Mouse (Mus musculus): ENCODE results near the gene Tnik.

Tnik gene

GRCm38 (mm10) chr3:28705522-28706137 is 442.6 kb downstream of the Tnik start:
- 0 out of 2 replicates have a peak, but pooled peaks have one; percentile 47 for ATAC-seq (ENCODE audit: low TSS enrichment)

GRCm38 (mm10) chr3:28706736-28707135 is 443.7 kb downstream of the Tnik start:
- ATAC-seq (ENCODE audit: low TSS enrichment) = no peak

DNA sequence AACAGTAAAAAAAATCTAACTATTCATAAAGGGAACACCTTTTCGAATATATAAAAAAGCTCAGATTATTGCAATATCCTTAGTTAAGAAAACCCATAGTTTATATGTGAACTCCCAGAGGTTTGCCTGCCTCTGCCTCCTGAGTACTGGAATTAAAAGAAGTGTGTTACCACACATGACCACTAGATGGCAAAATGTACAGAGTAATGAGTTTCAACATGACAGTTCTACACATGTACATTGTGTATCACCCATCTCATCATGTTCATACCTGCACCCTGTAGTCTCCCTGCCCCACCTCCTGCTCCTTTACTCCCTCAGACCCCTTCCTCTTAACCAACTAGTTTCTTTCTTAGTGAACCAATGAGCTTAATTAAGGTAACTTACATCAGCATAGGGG is 446.7 kb downstream of the Tnik start:
- no peak for ATAC-seq (ENCODE audit: low TSS enrichment)

DNA sequence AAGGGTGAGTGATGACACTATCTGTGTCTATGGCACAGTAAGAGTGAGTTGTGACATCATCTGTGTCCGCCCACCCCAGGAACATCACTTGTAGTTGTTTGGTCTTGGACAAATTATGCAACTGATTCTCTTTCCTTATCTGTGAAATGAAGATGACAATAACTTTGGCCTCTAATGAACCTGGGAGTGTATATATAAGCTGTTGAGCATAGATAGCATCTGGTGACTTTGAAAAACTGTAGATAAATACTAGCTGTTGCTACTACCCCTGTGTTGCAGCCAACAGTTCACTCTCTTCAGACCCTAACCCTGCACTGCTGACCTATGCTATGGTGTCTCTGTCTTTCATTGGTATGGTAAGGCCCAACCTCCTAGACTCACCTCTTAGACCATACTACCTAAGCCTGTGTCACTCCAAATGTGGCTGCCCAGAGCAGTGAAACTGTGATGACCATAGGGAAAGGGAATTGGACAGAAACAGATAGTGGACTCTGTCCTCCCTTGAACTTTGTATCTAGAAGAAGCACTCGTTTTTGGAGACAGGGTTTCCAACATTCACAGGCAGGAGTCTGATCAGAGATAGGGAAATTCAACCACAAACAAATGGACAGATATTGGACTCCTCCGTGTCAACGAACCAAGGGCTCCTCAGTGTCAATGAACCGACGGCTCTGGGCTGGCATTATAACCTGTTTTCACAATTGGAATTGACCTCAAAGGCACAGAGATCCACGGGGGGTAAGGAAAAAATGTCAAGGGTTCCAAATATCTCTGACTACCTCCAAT is 451.1 kb downstream of the Tnik start:
- ATAC-seq (ENCODE audit: low TSS enrichment) = no peak

- no peak for ATAC-seq (ENCODE audit: low TSS enrichment)
Measured at GRCm38 (mm10) chr3:28718521-28718920, 455.5 kb downstream of the Tnik start.

DNA sequence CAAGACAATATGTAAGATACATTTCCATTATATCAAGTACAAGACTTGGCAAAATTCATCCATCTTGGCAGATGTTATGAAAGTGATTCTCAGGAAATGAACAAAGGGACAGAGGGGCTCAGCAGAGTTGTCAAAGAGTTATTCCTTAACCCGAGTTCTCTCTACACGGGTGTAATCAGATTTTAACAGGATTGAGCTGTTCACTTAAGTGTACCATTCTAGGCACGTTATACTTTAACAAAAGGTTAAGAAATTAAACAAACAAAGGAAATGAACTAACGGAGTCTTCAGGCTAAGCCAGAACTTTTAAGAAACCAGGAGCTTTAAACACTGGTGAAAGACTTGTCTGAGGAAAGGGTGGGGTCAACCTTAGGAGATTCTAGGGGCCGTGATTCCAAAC is 458.2 kb downstream of the Tnik start:
- ATAC-seq (ENCODE audit: low TSS enrichment) = no peak

GRCm38 (mm10) chr3:28721838-28722237 is 458.8 kb downstream of the Tnik start:
- ATAC-seq (ENCODE audit: low TSS enrichment) = 0 out of 2 replicates have a peak, but pooled peaks have one; percentile 34

GRCm38 (mm10) chr3:28722531-28722930 is 459.5 kb downstream of the Tnik start:
- ATAC-seq (ENCODE audit: low TSS enrichment) = no peak

- no peak for ATAC-seq (ENCODE audit: low TSS enrichment)
Measured at GRCm38 (mm10) chr3:28723534-28723933, 460.5 kb downstream of the Tnik start.

DNA sequence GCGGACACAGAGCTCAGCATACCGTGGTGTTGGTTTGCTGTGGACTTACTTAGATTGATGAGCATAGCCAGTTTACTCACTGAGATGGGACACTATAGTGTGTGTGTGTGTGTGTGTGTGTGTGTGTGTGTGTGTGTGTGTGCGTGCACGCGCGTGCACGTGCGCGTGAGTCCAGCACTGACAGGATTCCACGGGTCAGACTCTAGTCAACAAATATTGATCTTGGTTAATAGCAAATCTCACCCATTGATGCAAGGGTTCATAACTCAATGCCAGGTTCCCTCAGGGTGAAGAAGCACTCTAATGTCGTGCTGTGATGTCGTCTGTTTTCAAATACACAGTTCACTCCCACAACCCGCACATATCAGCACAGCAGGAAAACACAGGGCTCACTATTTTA is 462.2 kb downstream of the Tnik start:
- no peak for ATAC-seq (ENCODE audit: low TSS enrichment)

Data from frontal cortex, adult (tissue).